Mouse (Mus musculus) hindbrain, embryonic 16.5 days (tissue): ENCODE results near the gene Olfr313. TPM values are rescaled to one million over a fixed set of nuclear protein-coding genes. Genes with fewer than 3 reads are reported as not detected.

Experiments used
- polyA plus RNA-seq: library from polyadenylated mRNA; unstranded; fragments of >200 nt; fragmentation: Nextera tagmentation; extraction: Ambion mirVana; gene quantifications from 2 replicates; pipeline ENCODE4 v1.2.1, GENCODE M21; 2015

Olfr313 gene
- polyA plus RNA-seq, 1 experiment from 2014 or later = not detected

Other genes starting within 250 kb of the Olfr313 start
- 0.15 and 0.17 TPM in 2 replicates for gene Olfr224, start 244.4 kb upstream of the Olfr313 start, polyA plus RNA-seq
- gene Olfr325, start 237.3 kb upstream of the Olfr313 start, polyA plus RNA-seq = not detected in 2 replicates
- gene Olfr324, start 219.9 kb upstream of the Olfr313 start, polyA plus RNA-seq = 0.08 and 0.30 TPM in 2 replicates
- not detected in 2 replicates for gene 2210407C18Rik, start 198.9 kb upstream of the Olfr313 start, polyA plus RNA-seq
- not detected in 2 replicates for gene Olfr323, start 184.5 kb upstream of the Olfr313 start, polyA plus RNA-seq
- 0.20 and 0.25 TPM in 2 replicates for gene Trim58, start 174.5 kb upstream of the Olfr313 start, polyA plus RNA-seq
- not detected in 2 replicates for gene Olfr322, start 156.2 kb upstream of the Olfr313 start, polyA plus RNA-seq
- gene Olfr320, start 133.9 kb upstream of the Olfr313 start, polyA plus RNA-seq = not detected in 2 replicates
- not detected in 2 replicates for gene Olfr319, start 115.8 kb upstream of the Olfr313 start, polyA plus RNA-seq
- gene Olfr318, start 91.0 kb upstream of the Olfr313 start, polyA plus RNA-seq = not detected in 2 replicates
- gene Olfr317, start 75.8 kb upstream of the Olfr313 start, polyA plus RNA-seq = 0.26 and 0.27 TPM in 2 replicates
- gene Olfr316, start 62.3 kb upstream of the Olfr313 start, polyA plus RNA-seq = not detected in 2 replicates
- 0.10 TPM in 1 of 2 replicates, not detected in the other for gene Olfr315, start 41.8 kb upstream of the Olfr313 start, polyA plus RNA-seq
- not detected in 2 replicates for gene Olfr314, start 32.0 kb upstream of the Olfr313 start, polyA plus RNA-seq
- gene Fam183b, start 13.0 kb upstream of the Olfr313 start, polyA plus RNA-seq = 10.0 and 11.0 TPM in 2 replicates
- gene Olfr312, start 14.2 kb downstream of the Olfr313 start, polyA plus RNA-seq = not detected in 2 replicates
- not detected in 2 replicates for gene Olfr311, start 24.3 kb downstream of the Olfr313 start, polyA plus RNA-seq
- gene Gm12258, start 32.2 kb downstream of the Olfr313 start, polyA plus RNA-seq = 19.8 and 22.3 TPM in 2 replicates
- gene 2810021J22Rik, start 52.2 kb downstream of the Olfr313 start, polyA plus RNA-seq = 10.8 and 13.8 TPM in 2 replicates
- 6.1 and 8.1 TPM in 2 replicates for gene Zfp39, start 89.2 kb downstream of the Olfr313 start, polyA plus RNA-seq
- gene Btnl10, start 102.9 kb downstream of the Olfr313 start, polyA plus RNA-seq = not detected in 2 replicates
- 563 and 570 TPM in 2 replicates for gene Rnf187, start 123.9 kb downstream of the Olfr313 start, polyA plus RNA-seq
- 249 and 250 TPM in 2 replicates for gene Hist3h2ba, start 133.9 kb downstream of the Olfr313 start, polyA plus RNA-seq
- 85.3 and 89.6 TPM in 2 replicates for gene Hist3h2a, start 139.7 kb downstream of the Olfr313 start, polyA plus RNA-seq
- gene Trim17, start 139.7 kb downstream of the Olfr313 start, polyA plus RNA-seq = 1.1 and 1.8 TPM in 2 replicates
- gene Trim11, start 163.1 kb downstream of the Olfr313 start, polyA plus RNA-seq = 20.7 and 21.4 TPM in 2 replicates